Mouse (Mus musculus): Measurements from ENCODE around the gene Itgb1bp1.

DNA sequence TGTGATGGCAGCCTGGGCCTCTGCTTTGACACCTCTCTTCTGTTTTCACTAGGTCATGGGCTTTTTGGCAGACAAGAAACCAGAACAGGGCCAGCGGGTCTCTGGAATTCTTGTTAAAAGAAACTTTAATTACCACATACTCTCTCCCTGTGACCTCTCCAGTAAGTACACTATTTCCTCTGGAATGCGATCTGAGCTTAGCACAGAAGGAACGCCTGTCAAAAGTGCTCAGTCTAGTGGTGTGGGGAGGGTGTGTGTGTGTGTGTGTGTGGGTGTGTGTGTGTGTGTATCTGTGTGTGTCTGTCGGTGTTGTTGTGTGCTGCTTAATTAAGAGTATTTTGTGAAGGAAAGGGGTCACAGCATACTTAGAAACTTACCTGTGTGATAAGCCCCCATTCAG is 20.6 kb upstream of the Itgb1bp1 start:
- no peak for TF ChIP-seq CTCF (IDR thresholded peaks at IDR 0.05; ENCODE audit: low read depth, low read length)
- TF ChIP-seq POLR2A (IDR thresholded peaks at IDR 0.05; ENCODE audit: insufficient read depth, low read length), result no peak
- no peak for TF ChIP-seq EP300 (IDR thresholded peaks at IDR 0.05; ENCODE audit: insufficient read depth, low read depth, low read length)

Data from ES-Bruce4 (cell line).